Mouse (Mus musculus) ES-E14 (cell line): ENCODE data around the gene 4930474N05Rik.

Source experiments
- HCFC1 ChIP-seq: IDR thresholded peaks from 2 replicates; pipeline ENCODE4 v1.6.1; 2012; ENCODE audit warnings: low read length, inconsistent platforms, borderline replicate concordance; ENCODE audit not compliant: insufficient read depth
- MAFK ChIP-seq: IDR thresholded peaks from 2 replicates; pipeline ENCODE4 v1.6.1; 2014; ENCODE audit warnings: mild to moderate bottlenecking, low read depth, low read length, inconsistent platforms; ENCODE audit not compliant: insufficient read depth
- ZC3H11A ChIP-seq: IDR thresholded peaks from 2 replicates; pipeline ENCODE4 v1.6.1; 2012; ENCODE audit warnings: low read depth, mild to moderate bottlenecking, inconsistent platforms, low read length, borderline replicate concordance
- ZNF384 ChIP-seq: IDR thresholded peaks from 2 replicates; pipeline ENCODE4 v1.6.1; 2012; ENCODE audit warnings: low read depth, low read length, inconsistent platforms

GRCm38 (mm10) chr14:36114481-36114880 lies 19.8 kb downstream of the 4930474N05Rik start:
- TF ChIP-seq HCFC1 (no peak), ZNF384 (no peak), MAFK (no peak), ZC3H11A (no peak)
